Mouse (Mus musculus): Measurements from ENCODE around the gene Defb30.

GRCm38 (mm10) chr14:63065391-63065790 is 15.6 kb upstream of the Defb30 start:
- TF ChIP-seq CTCF (IDR thresholded peaks at IDR 0.05; ENCODE audit: low read depth) (no peak), EP300 (optimal IDR thresholded peaks at IDR 0.05) (no peak)

Measured in stomach, postnatal 0 days (tissue).